8 mouse cellular contexts compared by ENCODE assay signal in genomic region chr2:156179046-156179795, GRCm38 (mm10). TPM values are rescaled to one million over a fixed set of nuclear protein-coding genes. Genes with fewer than 3 reads are reported as not detected.
A peak's percentile ranks its signal among the peaks of the same experiment; 100 is the strongest.
DNase-seq lines count a peak whose midpoint lies in the region; ATAC-seq and TF ChIP-seq lines count a peak whose summit lies in the region.

No protein-coding gene starts in this region.

- H3K4me1 ChIP-seq in hindbrain, embryonic 14.5 days (replicated peaks; ENCODE audit: control insufficient read depth, insufficient read depth, low read length) = peaks cover 30% of the 10 kb centered on the region
- H3K4me1 ChIP-seq in megakaryocyte, embryonic 14.5 days = peaks cover 35% of the 10 kb centered on the region

- 2% methylated on average over 47 of the region's 47 CpGs for WGBS in hindbrain, embryonic 14.5 days

- no peak for TF ChIP-seq CTCF in Patski (IDR thresholded peaks at IDR 0.05)

- peak overlapping the region; percentile 100 for H3K9ac ChIP-seq in hindbrain, embryonic 14.5 days

- CTCF ChIA-PET in Patski (lab: Charles Lee) = interaction anchor here (2.2 kb wide), 1 partner anchor 84 kb away, joined by 8 read pairs; no protein-coding TSS in a partner anchor

- H3K4me3 ChIP-seq in hindbrain, embryonic 14.5 days (replicated peaks; ENCODE audit: low read length) = peak overlapping the region; percentile 96
- H3K4me3 ChIP-seq in megakaryocyte, embryonic 14.5 days (replicated peaks) = peak overlapping the region; percentile 98

- ATAC-seq in Patski = peak; percentile 37
- no peak for ATAC-seq in hindbrain, embryonic 14.5 days (ENCODE audit: low FRiP score)

- H3K9me3 ChIP-seq in hindbrain, embryonic 14.5 days (ENCODE audit: control insufficient read depth, low read length) = no peaks in the 10 kb centered on the region
- H3K9me3 ChIP-seq in megakaryocyte, embryonic 14.5 days = no peaks in the 10 kb centered on the region

- H3K27me3 ChIP-seq in Patski = no peaks in the 10 kb centered on the region
- no peaks in the 10 kb centered on the region for H3K27me3 ChIP-seq in hindbrain, embryonic 14.5 days (ENCODE audit: control insufficient read depth, insufficient read depth, low read length)
- H3K27me3 ChIP-seq in megakaryocyte, embryonic 14.5 days (replicated peaks) = no peaks in the 10 kb centered on the region

- in situ Hi-C loops in Patski (cut with MboI; ENCODE audit: low pct_unique_long_range_greater_than_20kb) = no loop called here

- H3K27ac ChIP-seq in hindbrain, embryonic 14.5 days = peak overlapping the region; percentile 99

- no peak for DNase-seq in Patski (ENCODE audit: low read depth, low spot score)
- peak; percentile 84 to 89 for DNase-seq in cerebellum, postnatal 14 days
- peak; percentile 33 to 65 for DNase-seq in frontal cortex, postnatal 25 days (ENCODE audit: low spot score in 2 of 2)
- peak; percentile 80 for DNase-seq in hindbrain, embryonic 14.5 days (ENCODE audit: low spot score)
- DNase-seq in left cerebral cortex, adult 8-10 months (ENCODE audit: low spot score in 2 of 2) = peak; percentile 60 to 63
- peak; percentile 72 to 74 for DNase-seq in right cerebral cortex, adult 2 months (ENCODE audit: low spot score in 2 of 2)
- peak; percentile 70 for DNase-seq in urinary bladder, postnatal 25 days (ENCODE audit: low spot score)

- H3K36me3 ChIP-seq in hindbrain, embryonic 14.5 days (replicated peaks; ENCODE audit: control insufficient read depth, insufficient read depth) = peaks cover 41% of the 10 kb centered on the region
- peaks cover 49% of the 10 kb centered on the region for H3K36me3 ChIP-seq in megakaryocyte, embryonic 14.5 days (replicated peaks; ENCODE audit: low read length)

- H3K4me2 ChIP-seq in hindbrain, embryonic 14.5 days (replicated peaks) = peak overlapping the region; percentile 66

- POLR2A ChIA-PET in Patski (lab: Charles Lee) = interaction anchor here (0.7 to 3.5 kb wide), 4 partner anchors 10 to 79 kb away, joined by 3 to 24 read pairs (median 3); partner anchors contain the start of gene Phf20

RNA-seq across cellular contexts. Expression of gene Rbm39, which starts 0.8 kb away (rescaled TPM):
- polyA plus RNA-seq in Patski (2021) = 288 TPM
- polyA plus RNA-seq in hindbrain, embryonic 14.5 days (2014; fragmentation: Nextera tagmentation; extraction: Ambion mirVana) = 396 and 461 TPM in 2 replicates
- 100 to 1,000 TPM; 276 to 295 (median 278) TPM for total RNA-seq in left cerebral cortex, adult 8-10 months (2022)
- 68.5 and 230 TPM in 2 replicates for polyA plus RNA-seq in megakaryocyte, embryonic 14.5 days (2012; ENCODE audit: insufficient read depth, low replicate concordance)

RNA-seq across cellular contexts. Expression of gene Phf20, which starts 17.0 kb away (rescaled TPM):
- 37.6 TPM for polyA plus RNA-seq in Patski (2021)
- polyA plus RNA-seq in hindbrain, embryonic 14.5 days (2014; fragmentation: Nextera tagmentation; extraction: Ambion mirVana) = 107 and 117 TPM in 2 replicates
- 10 to 100 TPM; 72.9 to 93.9 (median 80.2) TPM for total RNA-seq in left cerebral cortex, adult 8-10 months (2022)
- polyA plus RNA-seq in megakaryocyte, embryonic 14.5 days (2012; ENCODE audit: insufficient read depth, low replicate concordance) = 31.7 and 56.9 TPM in 2 replicates

RNA-seq across cellular contexts. Expression of gene Nfs1, which starts 35.2 kb away (rescaled TPM):
- 55.7 TPM for polyA plus RNA-seq in Patski (2021)
- polyA plus RNA-seq in hindbrain, embryonic 14.5 days (2014; fragmentation: Nextera tagmentation; extraction: Ambion mirVana) = 29.3 and 31.3 TPM in 2 replicates
- 10 to 100 TPM; 40.8 to 43.5 (median 42.8) TPM for total RNA-seq in left cerebral cortex, adult 8-10 months (2022)
- 5.4 and 12.7 TPM in 2 replicates for polyA plus RNA-seq in megakaryocyte, embryonic 14.5 days (2012; ENCODE audit: insufficient read depth, low replicate concordance)

RNA-seq across cellular contexts. Expression of gene Romo1, which starts 35.4 kb away (rescaled TPM):
- polyA plus RNA-seq in Patski (2021) = 217 TPM
- polyA plus RNA-seq in hindbrain, embryonic 14.5 days (2014; fragmentation: Nextera tagmentation; extraction: Ambion mirVana) = 446 and 540 TPM in 2 replicates
- 100 to 1,000 TPM; 115 to 163 (median 132) TPM for total RNA-seq in left cerebral cortex, adult 8-10 months (2022)
- polyA plus RNA-seq in megakaryocyte, embryonic 14.5 days (2012; ENCODE audit: insufficient read depth, low replicate concordance) = 248 and 453 TPM in 2 replicates

RNA-seq across cellular contexts. Expression of gene Gm28036, which starts 52.3 kb away (rescaled TPM):
- 17.4 TPM for polyA plus RNA-seq in Patski (2021)
- 12.3 and 14.2 TPM in 2 replicates for polyA plus RNA-seq in hindbrain, embryonic 14.5 days (2014; fragmentation: Nextera tagmentation; extraction: Ambion mirVana)
- total RNA-seq in left cerebral cortex, adult 8-10 months (2022) = 10 to 100 TPM; 10.4 to 33.0 (median 23.4) TPM
- polyA plus RNA-seq in megakaryocyte, embryonic 14.5 days (2012; ENCODE audit: insufficient read depth, low replicate concordance) = not detected in 2 replicates
